ENCODE assay signal across 15 mouse cellular contexts in genomic region chr12:86027747-86028146, GRCm38 (mm10). TPM values are rescaled to one million over a fixed set of nuclear protein-coding genes. Genes with fewer than 3 reads are reported as not detected.
"Had no signal": no experiment of that assay in that cellular context is flagged by ENCODE, and none has a peak within 500 bp of the region (broad histone marks: within the 10 kb centered on the region; RNA-seq: fewer than 3 reads in every experiment).

No protein-coding gene starts in this region.

- H3K27me3 ChIP-seq: neural tube, embryonic 12.5 days; neural tube, embryonic 13.5 days; neural tube, embryonic 15.5 days; stomach, embryonic 15.5 days had no signal

- H3K27ac ChIP-seq: neural tube, embryonic 12.5 days; neural tube, embryonic 13.5 days; neural tube, embryonic 15.5 days; stomach, embryonic 15.5 days; stomach, postnatal 0 days had no signal

- H3K9me3 ChIP-seq: neural tube, embryonic 12.5 days; neural tube, embryonic 13.5 days; neural tube, embryonic 15.5 days; stomach, embryonic 15.5 days had no signal

- H3K4me2 ChIP-seq: neural tube, embryonic 12.5 days; neural tube, embryonic 13.5 days; neural tube, embryonic 15.5 days; stomach, embryonic 15.5 days had no signal

- H3K9ac ChIP-seq: neural tube, embryonic 12.5 days; neural tube, embryonic 13.5 days; neural tube, embryonic 15.5 days; stomach, embryonic 15.5 days had no signal

- H3K4me3 ChIP-seq: neural tube, embryonic 12.5 days; neural tube, embryonic 13.5 days; neural tube, embryonic 15.5 days; stomach, embryonic 15.5 days had no signal

- H3K4me1 ChIP-seq: neural tube, embryonic 12.5 days had no signal

- DNase-seq: right cerebral cortex, postnatal 14 days; right cerebral cortex, postnatal 25 days; spleen, adult 18-20 months; thymus, adult 18-20 months; thymus, adult 2 months; thymus, postnatal 14 days; thymus, postnatal 25 days; thymus, postnatal 36 days; thymus, postnatal 4 days had no signal

- H3K36me3 ChIP-seq: neural tube, embryonic 12.5 days; neural tube, embryonic 13.5 days; neural tube, embryonic 15.5 days; stomach, embryonic 15.5 days had no signal

RNA-seq across cellular contexts. Expression of gene Ift43, which starts 54.6 kb away (rescaled TPM):
- total RNA-seq: neutrophil, adult 5-6 weeks had no signal
